Mouse (Mus musculus): ENCODE data around the gene Gm11568. TPM values are rescaled to one million over a fixed set of nuclear protein-coding genes. Genes with fewer than 3 reads are reported as not detected.

Gm11568 gene
- total RNA-seq, 1 experiment: not detected

DNA sequence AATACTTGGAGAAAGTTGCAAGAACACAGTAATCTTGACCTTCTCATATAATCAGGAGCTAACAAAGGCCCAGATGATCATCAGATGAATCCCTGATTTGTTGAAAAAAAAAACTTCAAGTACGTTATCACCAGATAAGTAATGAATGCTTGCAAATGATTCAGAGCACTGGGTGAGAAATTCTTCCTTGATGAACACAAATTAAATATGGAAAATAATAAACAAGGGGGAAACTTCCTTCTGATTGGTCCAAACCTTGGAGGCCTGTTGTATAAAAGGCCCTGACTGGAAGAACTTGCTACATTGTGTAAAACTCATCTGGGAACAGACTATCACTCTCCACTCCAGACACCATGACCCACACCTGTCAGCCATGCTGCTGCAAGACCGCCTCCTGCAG, 49.9 kb downstream of the Gm11568 start, which contains the start of gene Krtap31-1:
Krtap31-1 (plus strand) TSS at position 301 of the 400 bp plus-strand sequence.
- no peak within 1 kb of the TSS for H3K27ac ChIP-seq (ENCODE audit: insufficient read depth, low read depth, low read length, poor library complexity, severe bottlenecking)
- H3K9ac ChIP-seq (ENCODE audit: insufficient read depth, low read depth, low read length, poor library complexity, severe bottlenecking): no peak within 1 kb of the TSS
- H3K36me3 ChIP-seq (ENCODE audit: control insufficient read depth, insufficient read depth, low read length, poor library complexity, severe bottlenecking): no peaks in the 10 kb centered on the region
- no peak within 1 kb of the TSS for H3K4me3 ChIP-seq (ENCODE audit: insufficient read depth in 1 of 2, low read depth in 1 of 2, low read length in 2 of 2, poor library complexity in 1 of 2, severe bottlenecking in 1 of 2)
- no peaks in the 10 kb centered on the region for H3K4me1 ChIP-seq (ENCODE audit: control insufficient read depth in 2 of 2, insufficient read depth in 2 of 2, low read length in 2 of 2, poor library complexity in 1 of 2)
- TF ChIP-seq MAFK (IDR thresholded peaks at IDR 0.05; ENCODE audit: insufficient read depth, low read depth, low read length): no peak
- no peak for TF ChIP-seq CHD2 (IDR thresholded peaks at IDR 0.05; ENCODE audit: low read depth, low read length)
- no peak for TF ChIP-seq ZC3H11A (IDR thresholded peaks at IDR 0.05; ENCODE audit: borderline replicate concordance, low read depth, low read length)
- TF ChIP-seq HCFC1 (IDR thresholded peaks at IDR 0.05; ENCODE audit: borderline replicate concordance, insufficient read depth, low read length): no peak
- no peak for TF ChIP-seq ZNF384 (IDR thresholded peaks at IDR 0.05; ENCODE audit: low read depth, low read length)
- H3K9me3 ChIP-seq (ENCODE audit: control insufficient read depth, insufficient read depth, low read depth, low read length): no peaks in the 10 kb centered on the region
- in situ Hi-C loops (cut with MboI; ENCODE audit: low sequenced_read_pairs in 2 of 2, unreplicated experiment in 2 of 2): no loop called here
- DNase-seq (ENCODE audit: low read depth, low spot score): no peak

Other genes starting within 250 kb of the Gm11568 start
- gene Gm11937, start 247.7 kb upstream of the Gm11568 start, total RNA-seq (2012; rRNA removed): not detected in 2 replicates
- not detected in 2 replicates for gene Krtap2-4, start 243.1 kb upstream of the Gm11568 start, total RNA-seq (2012; rRNA removed)
- not detected in 2 replicates for gene Gm11562, start 237.5 kb upstream of the Gm11568 start, total RNA-seq (2012; rRNA removed)
- gene Krtap4-1, start 229.7 kb upstream of the Gm11568 start, total RNA-seq (2012; rRNA removed): not detected in 2 replicates
- gene Krtap4-2, start 222.8 kb upstream of the Gm11568 start, total RNA-seq (2012; rRNA removed): not detected in 2 replicates
- gene Krtap4-7, start 213.8 kb upstream of the Gm11568 start, total RNA-seq (2012; rRNA removed): not detected in 2 replicates
- not detected in 2 replicates for gene Gm11555, start 207.7 kb upstream of the Gm11568 start, total RNA-seq (2012; rRNA removed)
- gene Gm11563, start 199.0 kb upstream of the Gm11568 start, total RNA-seq (2012; rRNA removed): not detected in 2 replicates
- not detected in 2 replicates for gene Krtap4-6, start 192.0 kb upstream of the Gm11568 start, total RNA-seq (2012; rRNA removed)
- not detected in 2 replicates for gene Gm14190, start 167.2 kb upstream of the Gm11568 start, total RNA-seq (2012; rRNA removed)
- not detected in 2 replicates for gene Gm14180, start 123.6 kb upstream of the Gm11568 start, total RNA-seq (2012; rRNA removed)
- not detected in 2 replicates for gene Gm11595, start 85.0 kb upstream of the Gm11568 start, total RNA-seq (2012; rRNA removed)
- not detected in 2 replicates for gene Krtap4-8, start 77.2 kb upstream of the Gm11568 start, total RNA-seq (2012; rRNA removed)
- gene Krtap4-9, start 72.7 kb upstream of the Gm11568 start, total RNA-seq (2012; rRNA removed): not detected in 2 replicates
- gene Gm11596, start 64.5 kb upstream of the Gm11568 start, total RNA-seq (2012; rRNA removed): not detected in 2 replicates
- not detected in 2 replicates for gene Gm11569, start 59.0 kb upstream of the Gm11568 start, total RNA-seq (2012; rRNA removed)
- not detected in 2 replicates for gene Gm11554, start 53.5 kb upstream of the Gm11568 start, total RNA-seq (2012; rRNA removed)
- 1.3 and 1.5 TPM in 2 replicates for gene Krtap4-13, start 48.0 kb upstream of the Gm11568 start, total RNA-seq (2012; rRNA removed)
- gene Gm11564, start 42.3 kb upstream of the Gm11568 start, total RNA-seq (2012; rRNA removed): 0.89 and 1.4 TPM in 2 replicates
- gene 2300003K06Rik, start 19.9 kb upstream of the Gm11568 start, total RNA-seq (2012; rRNA removed): not detected in 2 replicates
- gene Krtap4-16, start 6.3 kb upstream of the Gm11568 start, total RNA-seq (2012; rRNA removed): not detected in 2 replicates
- not detected in 2 replicates for gene Gm11559, start 6.6 kb downstream of the Gm11568 start, total RNA-seq (2012; rRNA removed)
- gene Krtap9-1, start 15.5 kb downstream of the Gm11568 start, total RNA-seq (2012; rRNA removed): not detected in 2 replicates
- gene Gm11567, start 21.3 kb downstream of the Gm11568 start, total RNA-seq (2012; rRNA removed): not detected in 2 replicates
- not detected in 2 replicates for gene Krtap31-1, start 50.0 kb downstream of the Gm11568 start, total RNA-seq (2012; rRNA removed)
- not detected in 2 replicates for gene Gm11565, start 56.8 kb downstream of the Gm11568 start, total RNA-seq (2012; rRNA removed)
- gene Krtap31-2, start 78.4 kb downstream of the Gm11568 start, total RNA-seq (2012; rRNA removed): not detected in 2 replicates
- gene Krtap9-5, start 90.6 kb downstream of the Gm11568 start, total RNA-seq (2012; rRNA removed): not detected in 2 replicates
- not detected in 2 replicates for gene Krtap29-1, start 121.1 kb downstream of the Gm11568 start, total RNA-seq (2012; rRNA removed)
- not detected in 2 replicates for gene Krtap16-1, start 128.7 kb downstream of the Gm11568 start, total RNA-seq (2012; rRNA removed)
- gene Krtap17-1, start 136.1 kb downstream of the Gm11568 start, total RNA-seq (2012; rRNA removed): not detected in 2 replicates
- gene Krt33a, start 158.3 kb downstream of the Gm11568 start, total RNA-seq (2012; rRNA removed): not detected in 2 replicates
- gene Krt33b, start 172.0 kb downstream of the Gm11568 start, total RNA-seq (2012; rRNA removed): not detected in 2 replicates
- gene Krt34, start 183.6 kb downstream of the Gm11568 start, total RNA-seq (2012; rRNA removed): not detected in 2 replicates
- not detected in 2 replicates for gene Krt31, start 192.6 kb downstream of the Gm11568 start, total RNA-seq (2012; rRNA removed)
- not detected in 2 replicates for gene Krt32, start 230.3 kb downstream of the Gm11568 start, total RNA-seq (2012; rRNA removed)
- not detected in 2 replicates for gene Krt35, start 238.3 kb downstream of the Gm11568 start, total RNA-seq (2012; rRNA removed)
- 0.13 and 0.16 TPM in 2 replicates for gene Krt36, start 247.7 kb downstream of the Gm11568 start, total RNA-seq (2012; rRNA removed)

Data from ES-E14 (cell line).